Mouse (Mus musculus): Measurements from ENCODE around the gene Faap100. TPM values are rescaled to one million over a fixed set of nuclear protein-coding genes. Genes with fewer than 3 reads are reported as not detected.

The Faap100 gene
- total and polyA plus RNA-seq, 3 experiments, result 6.2 to 30.6 (median 13.6) TPM

DNA sequence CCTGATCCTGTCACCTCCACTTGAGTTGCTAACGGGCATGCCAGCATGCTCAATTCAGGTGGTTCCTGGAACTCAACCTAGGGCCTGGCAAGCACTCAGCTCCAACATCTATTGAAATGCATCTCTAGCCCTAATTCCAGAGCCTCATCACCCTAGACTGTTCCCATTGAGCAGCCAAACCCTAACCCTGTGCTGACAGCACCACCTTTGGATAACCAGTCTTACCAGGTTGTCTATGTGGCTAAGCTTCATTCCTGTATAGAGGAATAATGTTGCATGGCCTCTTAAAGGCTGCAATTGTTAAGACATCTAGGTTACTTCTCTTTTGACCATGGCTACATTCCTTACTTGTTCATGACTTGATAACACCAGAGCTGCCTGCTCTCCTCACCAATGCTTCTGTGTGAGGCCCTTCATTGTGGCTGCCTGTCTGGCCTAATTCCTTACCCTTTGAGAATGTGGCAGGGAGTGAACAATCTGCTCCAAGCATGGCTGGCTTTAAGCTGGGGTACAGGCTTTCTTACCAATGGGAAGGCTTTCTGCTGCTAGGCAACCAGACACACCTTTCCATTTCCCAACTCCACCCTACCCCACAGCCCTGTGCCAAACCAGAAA lies 33.4 kb downstream of the Faap100 start:
- H3K36me3 ChIP-seq (replicated peaks), result peaks cover 18% of the 10 kb centered on the region
- H3K27me3 ChIP-seq (ENCODE audit: insufficient read depth, low read length), result peaks cover 16% of the 10 kb centered on the region
- H3K4me1 ChIP-seq (ENCODE audit: insufficient read depth, low read depth, low read length), result peaks cover 33% of the 10 kb centered on the region
- TF ChIP-seq GATA1 (IDR thresholded peaks at IDR 0.05; ENCODE audit: borderline replicate concordance, low read length) (no peak), POLR2AphosphoS5 (IDR thresholded peaks at IDR 0.05; ENCODE audit: insufficient replicate concordance, low read depth, low read length) (no peak), CTCF (IDR thresholded peaks at IDR 0.05; ENCODE audit: low read depth, low read length) (no peak), TAL1 (conservative IDR thresholded peaks at IDR 0.05; ENCODE audit: low read depth, low read length) (no peak)
- ATAC-seq (ENCODE audit: extremely low read depth, insufficient number of reproducible peaks, low FRiP score, poor library complexity, severe bottlenecking) (no peak), DNase-seq (ENCODE audit: low spot score) (no peak)
- no peaks in the 10 kb centered on the region for H3K9me3 ChIP-seq (replicated peaks)
- H3K4me3 ChIP-seq (ENCODE audit: low read depth, low read length), result no peak overlapping the region

- H3K36me3 ChIP-seq (replicated peaks), result peaks cover 18% of the 10 kb centered on the region
- TF ChIP-seq CTCF (IDR thresholded peaks at IDR 0.05; ENCODE audit: low read depth, low read length), result no peak
- TF ChIP-seq GATA1 (IDR thresholded peaks at IDR 0.05; ENCODE audit: borderline replicate concordance, low read length), result no peak
- no peak for TF ChIP-seq TAL1 (conservative IDR thresholded peaks at IDR 0.05; ENCODE audit: low read depth, low read length)
- no peak for TF ChIP-seq POLR2AphosphoS5 (IDR thresholded peaks at IDR 0.05; ENCODE audit: insufficient replicate concordance, low read depth, low read length)
- TF ChIP-seq GATA2 (IDR thresholded peaks at IDR 0.05; ENCODE audit: borderline replicate concordance, low read depth, low read length), result no peak
- no peak overlapping the region for H3K4me3 ChIP-seq (ENCODE audit: low read depth, low read length)
- no peaks in the 10 kb centered on the region for H3K9me3 ChIP-seq (replicated peaks)
- ATAC-seq (ENCODE audit: extremely low read depth, insufficient number of reproducible peaks, low FRiP score, poor library complexity, severe bottlenecking) (no peak), DNase-seq (ENCODE audit: low spot score) (no peak)
- H3K4me1 ChIP-seq (ENCODE audit: insufficient read depth, low read depth, low read length), result peaks cover 31% of the 10 kb centered on the region
- H3K27me3 ChIP-seq (ENCODE audit: insufficient read depth, low read length), result peaks cover 13% of the 10 kb centered on the region
Observed at GRCm38 (mm10) chr11:120344310-120344920, 34.1 kb downstream of the Faap100 start.

DNA sequence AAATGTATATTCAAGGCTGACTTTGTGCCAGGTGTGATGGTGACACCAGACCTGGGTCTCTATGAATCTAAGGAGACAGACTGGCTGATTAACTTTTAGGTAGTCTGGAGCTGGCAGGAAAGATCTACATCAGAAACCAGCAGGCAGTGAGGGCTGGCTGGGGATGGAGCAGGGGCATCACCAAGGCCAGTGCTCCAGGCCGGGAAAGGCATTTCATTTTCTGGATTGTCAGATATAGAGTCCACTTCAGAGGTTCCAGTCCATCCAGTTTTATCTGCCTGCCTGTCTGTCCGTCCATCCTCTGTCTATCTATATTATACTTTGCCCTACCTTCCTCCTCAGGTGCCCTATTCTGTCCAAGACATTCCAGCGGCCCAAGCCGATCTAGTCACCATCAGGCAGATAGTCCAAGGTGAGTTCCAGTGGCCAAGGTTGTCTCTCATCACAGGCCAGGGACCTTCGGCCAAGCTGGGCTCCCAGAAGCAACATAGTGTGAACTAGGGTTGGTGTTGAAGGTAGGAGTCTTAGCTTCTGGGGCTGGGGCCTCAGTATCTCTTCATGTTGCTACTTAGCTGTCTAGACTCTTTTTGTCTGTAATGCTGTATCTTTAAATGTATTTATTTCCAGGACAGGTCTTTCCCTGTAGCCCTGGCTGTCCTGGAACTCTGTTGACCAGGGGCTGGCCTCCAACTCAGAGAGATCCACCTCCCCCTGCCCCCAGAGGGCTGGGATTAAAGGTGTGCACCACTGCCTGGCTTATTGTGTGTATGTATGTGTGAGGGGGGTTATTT lies 34.9 kb downstream of the Faap100 start:
- Histone ChIP-seq H3K4me1 (ENCODE audit: insufficient read depth, low read depth, low read length) (peaks cover 26% of the 10 kb centered on the region), H3K36me3 (replicated peaks) (peaks cover 18% of the 10 kb centered on the region), H3K4me3 (ENCODE audit: low read depth, low read length) (no peak overlapping the region), H3K27me3 (ENCODE audit: insufficient read depth, low read length) (peaks cover 8% of the 10 kb centered on the region), H3K9me3 (replicated peaks) (no peaks in the 10 kb centered on the region)
- TF ChIP-seq POLR2AphosphoS5 (IDR thresholded peaks at IDR 0.05; ENCODE audit: insufficient replicate concordance, low read depth, low read length), result no peak
- TF ChIP-seq GATA2 (IDR thresholded peaks at IDR 0.05; ENCODE audit: borderline replicate concordance, low read depth, low read length), result no peak
- no peak for TF ChIP-seq TAL1 (conservative IDR thresholded peaks at IDR 0.05; ENCODE audit: low read depth, low read length)
- no peak for TF ChIP-seq CTCF (IDR thresholded peaks at IDR 0.05; ENCODE audit: low read depth, low read length)
- TF ChIP-seq GATA1 (IDR thresholded peaks at IDR 0.05; ENCODE audit: borderline replicate concordance, low read length), result no peak
- ATAC-seq (ENCODE audit: extremely low read depth, insufficient number of reproducible peaks, low FRiP score, poor library complexity, severe bottlenecking) (no peak), DNase-seq (ENCODE audit: low spot score) (no peak)

GRCm38 (mm10) chr11:120342656-120343160 lies 35.9 kb downstream of the Faap100 start:
- Histone ChIP-seq H3K4me3 (ENCODE audit: low read depth, low read length) (no peak overlapping the region), H3K36me3 (replicated peaks) (peaks cover 18% of the 10 kb centered on the region), H3K9me3 (replicated peaks) (no peaks in the 10 kb centered on the region), H3K4me1 (ENCODE audit: insufficient read depth, low read depth, low read length) (peaks cover 18% of the 10 kb centered on the region), H3K27me3 (ENCODE audit: insufficient read depth, low read length) (peaks cover 8% of the 10 kb centered on the region)
- no peak for TF ChIP-seq CTCF (IDR thresholded peaks at IDR 0.05; ENCODE audit: low read depth, low read length)
- TF ChIP-seq POLR2AphosphoS5 (IDR thresholded peaks at IDR 0.05; ENCODE audit: insufficient replicate concordance, low read depth, low read length), result no peak
- TF ChIP-seq TAL1 (conservative IDR thresholded peaks at IDR 0.05; ENCODE audit: low read depth, low read length), result no peak
- no peak for TF ChIP-seq GATA2 (IDR thresholded peaks at IDR 0.05; ENCODE audit: borderline replicate concordance, low read depth, low read length)
- no peak for TF ChIP-seq GATA1 (IDR thresholded peaks at IDR 0.05; ENCODE audit: borderline replicate concordance, low read length)
- no peak for DNase-seq (ENCODE audit: low spot score)
- no peak for ATAC-seq (ENCODE audit: extremely low read depth, insufficient number of reproducible peaks, low FRiP score, poor library complexity, severe bottlenecking)

DNA sequence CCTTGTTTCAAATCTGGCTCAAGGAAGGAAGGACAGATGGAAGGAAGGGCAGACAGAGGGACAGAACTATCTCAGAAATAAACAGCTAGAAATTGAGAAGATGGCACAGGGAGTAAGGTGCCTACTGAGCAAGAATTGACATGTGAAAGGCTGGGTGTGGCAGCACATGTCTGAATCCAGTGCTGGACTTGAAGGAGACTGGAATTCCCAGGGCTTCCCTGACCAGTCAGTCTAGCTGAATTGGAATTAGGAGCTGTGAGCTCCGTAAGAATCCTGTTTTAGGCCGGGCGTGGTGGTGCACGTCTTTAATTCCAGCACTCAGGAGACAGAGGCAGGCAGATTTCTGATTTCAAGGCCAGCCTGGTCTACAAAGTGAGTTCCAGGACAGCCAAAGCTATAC lies 36.9 kb downstream of the Faap100 start:
- TF ChIP-seq GATA1 (IDR thresholded peaks at IDR 0.05; ENCODE audit: borderline replicate concordance, low read length) (no peak), CTCF (IDR thresholded peaks at IDR 0.05; ENCODE audit: low read depth, low read length) (no peak), TAL1 (conservative IDR thresholded peaks at IDR 0.05; ENCODE audit: low read depth, low read length) (no peak), GATA2 (IDR thresholded peaks at IDR 0.05; ENCODE audit: borderline replicate concordance, low read depth, low read length) (no peak), POLR2AphosphoS5 (IDR thresholded peaks at IDR 0.05; ENCODE audit: insufficient replicate concordance, low read depth, low read length) (no peak)
- ATAC-seq (ENCODE audit: extremely low read depth, insufficient number of reproducible peaks, low FRiP score, poor library complexity, severe bottlenecking) (no peak), DNase-seq (ENCODE audit: low spot score) (no peak)
- no peak overlapping the region for H3K4me3 ChIP-seq (ENCODE audit: low read depth, low read length)
- H3K36me3 ChIP-seq (replicated peaks), result peaks cover 12% of the 10 kb centered on the region
- peaks cover 12% of the 10 kb centered on the region for H3K4me1 ChIP-seq (ENCODE audit: insufficient read depth, low read depth, low read length)
- H3K27me3 ChIP-seq (ENCODE audit: insufficient read depth, low read length), result peaks cover 9% of the 10 kb centered on the region
- no peaks in the 10 kb centered on the region for H3K9me3 ChIP-seq (replicated peaks)
